Mouse (Mus musculus) kidney, postnatal 4 days (tissue): Measurements from ENCODE around the gene Sectm1a.
"Not testable (repeated sequence)": the region's sequence is repeated elsewhere in the genome, so short reads cannot be mapped to it uniquely, and the experiment has no call there.

Experiments
- DNase-seq, 2 experiments: peaks; one replicate each; pipeline ENCODE4 v3.0.0; 2021; ENCODE audit warnings: mixed read lengths in 2 of 2

Sectm1a gene

GRCm38 (mm10) chr11:121045286-121045685 lies 35.7 kb downstream of the Sectm1a start:
- no peak for DNase-seq

GRCm38 (mm10) chr11:121043025-121043424 lies 38.0 kb downstream of the Sectm1a start:
- DNase-seq = not testable (repeated sequence)

GRCm38 (mm10) chr11:121042480-121042879 lies 38.5 kb downstream of the Sectm1a start:
- DNase-seq = no peak

GRCm38 (mm10) chr11:121041636-121042035 lies 39.4 kb downstream of the Sectm1a start:
- no peak for DNase-seq

GRCm38 (mm10) chr11:121041212-121041611 lies 39.8 kb downstream of the Sectm1a start:
- peak; percentile 92 for DNase-seq

GRCm38 (mm10) chr11:121039302-121039701 lies 41.7 kb downstream of the Sectm1a start, which contains the start of gene Cd7:
Gene Cd7, minus strand, starts transcription at chr11:121039418.
- no peak for DNase-seq

- DNase-seq = no peak
Measured at GRCm38 (mm10) chr11:121038366-121039240, 42.4 kb downstream of the Sectm1a start.

GRCm38 (mm10) chr11:121033118-121033517 lies 47.9 kb downstream of the Sectm1a start:
- DNase-seq = no peak

- DNase-seq = no peak
Measured at GRCm38 (mm10) chr11:121027259-121027658, 53.8 kb downstream of the Sectm1a start.

GRCm38 (mm10) chr11:121024163-121024562 lies 56.9 kb downstream of the Sectm1a start:
- no peak for DNase-seq

- DNase-seq = no peak
Measured at GRCm38 (mm10) chr11:121019501-121019900, 61.5 kb downstream of the Sectm1a start.

GRCm38 (mm10) chr11:121017703-121018102 lies 63.3 kb downstream of the Sectm1a start:
- DNase-seq = peak; percentile 83 to 87
